Comparison of ENCODE assay signal across 8 mouse cellular contexts in genomic region chr14:60015891-60016290, GRCm38 (mm10).
A peak's percentile ranks its signal among the peaks of the same experiment; 100 is the strongest.
DNase-seq lines count a peak whose midpoint lies in the region; ATAC-seq lines count a peak whose summit lies in the region.

No protein-coding gene starts in this region.

- WGBS in intestine, embryonic 14.5 days, result 27% methylated on average over 4 of the region's 4 CpGs

- ATAC-seq in intestine, embryonic 14.5 days (replicated peaks; ENCODE audit: low FRiP score, low TSS enrichment, low read depth), result peak; percentile 87; the same call in 1 of the 2 replicates
- ATAC-seq in erythroid progenitor cell, adult 5-6 weeks (replicated peaks; ENCODE audit: low FRiP score, poor library complexity, severe bottlenecking), result no peak

- peak; percentile 66 for DNase-seq in T-cell, adult 2 months (ENCODE audit: low spot score)
- DNase-seq in cerebellum, adult 9-11 months, result peak; percentile 66
- DNase-seq in frontal cortex, postnatal 25 days (ENCODE audit: low spot score in 2 of 2), result peak; percentile 61 to 77
- peak; percentile 95 for DNase-seq in intestine, embryonic 14.5 days (ENCODE audit: low spot score)
- DNase-seq in left cerebral cortex, adult 9 months (ENCODE audit: low spot score in 2 of 2), result peak; percentile 10 to 85
- DNase-seq in mesoderm, embryonic 11.5 days (ENCODE audit: low read depth, low spot score), result peak; percentile 89
- peak; percentile 71 for DNase-seq in skeletal muscle tissue, adult 2 months (ENCODE audit: low read depth, low spot score)

- H3K9ac ChIP-seq in intestine, embryonic 14.5 days (ENCODE audit: low read length), result no peak overlapping the region

- H3K4me3 ChIP-seq in intestine, embryonic 14.5 days (ENCODE audit: low read depth, low read length), result no peak overlapping the region

- no peaks in the 10 kb centered on the region for H3K27me3 ChIP-seq in intestine, embryonic 14.5 days (replicated peaks; ENCODE audit: control insufficient read depth, insufficient read depth, low read length)

- H3K4me2 ChIP-seq in intestine, embryonic 14.5 days (ENCODE audit: low read length), result no peak overlapping the region

- H3K27ac ChIP-seq in intestine, embryonic 14.5 days (ENCODE audit: low read depth), result no peak overlapping the region

- H3K36me3 ChIP-seq in intestine, embryonic 14.5 days (ENCODE audit: control insufficient read depth, insufficient read depth, low read length), result no peaks in the 10 kb centered on the region

- H3K4me1 ChIP-seq in intestine, embryonic 14.5 days (replicated peaks; ENCODE audit: control insufficient read depth, insufficient read depth, low read length), result no peaks in the 10 kb centered on the region

- no peaks in the 10 kb centered on the region for H3K9me3 ChIP-seq in intestine, embryonic 14.5 days (ENCODE audit: control insufficient read depth, low read length)
